Mouse (Mus musculus) layer of hippocampus, adult 11-12 months (tissue): ENCODE results near the gene Csmd2.

Source experiments
- DNase-seq: peaks from one replicate; pipeline ENCODE4 v3.0.0; 2022; ENCODE audit warnings: low spot score

The Csmd2 gene

DNA sequence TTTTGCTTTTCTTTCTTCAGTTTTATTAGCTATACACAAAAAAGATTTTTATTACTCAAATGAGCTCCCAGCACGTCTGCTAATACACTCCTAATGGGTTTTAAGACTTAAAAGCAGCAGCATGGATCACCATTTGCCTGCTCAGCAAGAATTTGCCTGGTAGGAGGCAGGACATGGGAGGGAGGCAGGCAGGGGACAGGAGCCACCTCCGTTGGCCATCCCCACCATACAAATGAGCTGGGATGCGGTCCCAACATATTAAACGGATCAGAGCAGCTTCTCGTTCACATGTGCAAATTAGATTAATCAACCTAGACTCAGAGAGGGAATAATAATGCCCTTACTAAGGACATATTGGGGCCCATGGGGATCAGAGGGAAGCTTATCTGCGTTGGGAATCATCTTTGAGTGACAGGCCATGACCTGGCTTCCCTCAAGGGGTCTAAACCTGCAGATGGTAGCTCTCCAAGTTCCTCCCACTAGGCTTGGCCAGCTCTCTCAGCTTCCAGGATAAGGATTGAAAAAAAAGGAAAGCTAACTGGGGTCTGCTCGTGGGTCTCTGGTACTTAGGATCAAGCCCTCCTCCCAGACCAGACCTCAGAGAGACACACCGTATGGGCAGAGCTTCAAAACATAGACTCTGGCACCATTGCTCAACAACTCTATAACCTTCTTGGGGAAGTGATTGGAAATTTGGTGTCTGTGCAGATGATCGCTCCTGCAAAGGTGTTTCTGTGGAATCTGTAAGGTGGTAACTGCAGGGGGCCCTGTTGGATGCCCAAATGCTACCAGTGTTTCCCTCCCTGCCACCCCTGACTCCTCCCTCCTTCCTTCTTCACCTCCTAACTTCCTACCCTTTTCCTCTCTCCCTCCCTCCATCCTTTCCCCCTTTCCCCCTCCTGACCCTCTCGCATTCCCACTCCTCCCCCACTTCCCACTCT lies 153.8 kb downstream of the Csmd2 start:
- DNase-seq: no peak

DNA sequence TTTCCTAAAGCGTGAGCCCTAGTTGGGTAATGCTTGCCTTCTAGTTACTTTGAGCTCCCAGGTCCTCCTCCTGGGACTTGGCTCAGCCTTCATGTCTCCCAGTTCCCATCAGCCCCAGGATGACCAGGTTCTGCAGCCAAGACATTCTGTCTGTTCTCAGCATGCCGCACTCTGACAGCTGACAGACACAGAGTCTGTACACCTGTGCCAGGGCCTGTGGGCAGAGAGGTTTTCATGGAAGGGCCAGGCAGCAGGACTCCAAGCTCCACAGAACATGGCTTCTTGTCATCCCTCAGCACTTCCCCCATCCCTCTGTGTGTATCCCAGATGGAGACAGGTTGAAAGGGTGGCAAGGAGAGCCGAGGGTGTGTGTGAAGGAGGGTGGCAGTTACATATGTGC lies 154.6 kb downstream of the Csmd2 start:
- DNase-seq: no peak

DNA sequence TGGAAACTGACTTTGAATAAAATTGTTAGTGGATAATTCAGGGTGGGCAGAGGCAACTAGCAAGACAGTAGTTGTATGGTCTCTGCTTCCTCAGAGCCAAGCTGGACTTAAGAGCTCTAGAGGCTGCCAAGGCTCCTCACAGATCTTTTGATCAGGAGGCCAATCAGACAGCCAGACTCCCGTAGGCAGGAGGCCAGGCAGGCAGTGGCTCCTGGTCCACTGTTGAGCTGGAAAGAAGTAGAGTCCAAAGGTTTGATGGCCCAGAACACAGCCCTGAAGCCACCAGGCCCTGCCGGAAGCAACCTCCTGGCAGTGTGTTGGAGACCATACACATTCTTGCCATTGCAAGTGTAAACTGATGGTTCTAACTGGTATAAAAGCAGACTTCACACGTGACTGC lies 155.5 kb downstream of the Csmd2 start:
- no peak for DNase-seq

DNA sequence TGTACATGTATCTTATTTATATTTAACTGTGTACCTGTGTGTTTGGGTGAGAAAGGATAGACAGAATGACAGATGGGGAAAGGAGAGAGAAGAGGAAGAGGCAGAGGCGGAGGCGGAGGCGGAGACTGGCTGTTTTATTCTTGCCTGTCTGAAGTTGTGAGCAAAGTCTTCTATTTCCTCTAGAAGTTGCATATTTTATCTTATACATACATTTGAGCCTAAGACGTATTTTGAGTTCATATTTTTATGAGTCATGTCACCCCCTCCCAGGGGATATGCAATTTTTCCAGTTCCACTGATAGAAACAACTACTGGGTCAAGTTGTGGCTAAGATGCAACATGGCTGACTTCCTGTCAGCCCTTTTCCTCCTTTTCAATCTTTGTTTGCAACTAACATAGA lies 161.9 kb downstream of the Csmd2 start:
- no peak for DNase-seq

DNA sequence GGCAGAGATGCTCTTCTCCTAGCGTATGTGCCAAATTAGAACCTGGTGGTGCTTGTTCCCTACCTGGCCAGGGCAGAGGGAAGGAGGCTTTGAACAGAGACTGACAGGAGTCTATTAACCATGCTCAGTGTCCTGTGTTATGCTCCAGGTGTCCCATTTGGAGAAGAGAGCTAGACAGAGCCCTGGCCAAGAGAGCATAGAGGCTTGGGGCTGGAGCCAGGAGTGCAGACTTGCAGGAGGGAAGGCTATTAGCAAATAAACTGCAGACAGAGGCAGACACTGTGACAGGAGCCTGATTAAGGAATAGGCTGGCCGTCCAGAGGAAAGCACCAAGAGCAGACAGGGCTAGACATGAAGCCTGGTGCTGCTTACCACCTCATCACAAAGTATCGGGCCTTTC lies 164.4 kb downstream of the Csmd2 start:
- DNase-seq: no peak

DNA sequence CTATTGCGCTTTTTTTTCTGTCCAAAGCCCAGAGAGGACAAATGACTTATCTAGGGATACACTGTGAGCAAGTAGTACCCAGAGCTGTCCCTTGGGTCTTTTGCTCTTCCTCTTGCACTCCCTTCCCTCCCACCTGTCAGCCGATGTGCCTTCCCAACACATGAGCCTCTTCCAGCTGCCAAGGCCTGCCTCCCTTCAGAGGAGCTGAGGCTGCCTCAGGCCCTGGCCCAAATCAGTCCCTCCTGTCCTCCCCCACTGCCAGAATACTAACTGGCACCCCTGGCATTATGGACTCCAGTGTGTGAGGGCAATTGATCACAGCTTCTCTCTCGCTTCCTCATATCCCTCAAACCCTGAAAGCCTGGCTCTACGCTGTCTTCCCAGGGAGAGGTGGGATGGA lies 165.5 kb downstream of the Csmd2 start:
- no peak for DNase-seq

DNA sequence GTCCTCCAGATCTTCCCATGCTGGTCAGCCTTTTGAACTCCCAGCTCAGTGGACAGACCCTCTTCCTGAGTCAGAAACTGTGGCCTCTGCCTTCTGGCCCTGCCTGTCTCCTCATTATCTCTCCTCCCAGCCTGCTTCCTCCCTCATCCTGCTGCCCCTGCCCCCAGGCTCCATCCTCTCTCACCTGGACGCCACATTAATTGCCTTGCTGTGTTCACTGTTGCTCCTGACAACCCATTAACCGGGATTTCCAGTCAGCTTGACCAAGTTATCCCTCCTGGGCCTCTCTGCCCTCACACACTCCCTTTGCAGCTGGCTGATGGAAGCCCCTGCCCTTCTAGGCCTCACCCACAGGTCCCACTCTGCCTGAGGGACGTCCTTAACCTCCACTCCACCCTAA lies 167.6 kb downstream of the Csmd2 start:
- DNase-seq: no peak

DNA sequence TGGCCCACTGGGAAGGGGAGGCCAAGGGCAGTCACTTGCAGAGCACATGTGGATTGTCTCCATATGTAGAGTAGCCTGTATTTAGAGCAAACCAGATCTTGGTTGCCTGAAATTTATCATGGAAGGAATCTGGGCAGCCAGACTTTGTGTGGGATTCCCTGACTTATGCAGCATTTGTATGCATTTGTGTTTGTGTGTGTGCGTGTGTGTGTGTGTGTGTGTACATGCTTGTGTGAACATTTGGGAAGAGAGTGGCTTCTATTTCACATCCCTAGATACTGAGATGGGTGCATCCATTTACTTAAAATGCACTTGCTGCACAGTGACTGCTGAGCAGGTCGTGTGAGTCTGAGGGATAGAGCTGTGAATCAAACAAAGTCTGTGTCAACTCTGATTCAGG lies 173.0 kb downstream of the Csmd2 start:
- peak; percentile 47 for DNase-seq

DNA sequence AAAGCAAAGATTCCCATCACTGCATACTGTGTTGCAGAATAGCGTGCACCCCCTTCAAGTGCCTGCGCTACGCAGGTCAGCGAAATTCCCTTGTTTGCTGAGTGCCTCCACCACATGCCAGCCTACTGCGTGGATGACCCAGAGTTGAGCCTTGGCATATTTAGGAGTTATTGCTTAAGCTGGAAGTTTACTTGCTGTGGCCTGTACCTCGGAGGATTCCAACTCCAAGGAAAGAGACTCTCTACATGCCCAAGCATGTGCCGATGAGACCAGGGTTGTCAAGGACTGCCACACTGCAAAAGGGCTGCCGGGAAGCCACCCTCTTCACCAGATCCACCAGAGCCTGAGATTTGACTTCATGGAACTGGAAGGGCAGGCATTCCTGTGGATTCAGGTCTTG lies 182.5 kb downstream of the Csmd2 start:
- DNase-seq: no peak

DNA sequence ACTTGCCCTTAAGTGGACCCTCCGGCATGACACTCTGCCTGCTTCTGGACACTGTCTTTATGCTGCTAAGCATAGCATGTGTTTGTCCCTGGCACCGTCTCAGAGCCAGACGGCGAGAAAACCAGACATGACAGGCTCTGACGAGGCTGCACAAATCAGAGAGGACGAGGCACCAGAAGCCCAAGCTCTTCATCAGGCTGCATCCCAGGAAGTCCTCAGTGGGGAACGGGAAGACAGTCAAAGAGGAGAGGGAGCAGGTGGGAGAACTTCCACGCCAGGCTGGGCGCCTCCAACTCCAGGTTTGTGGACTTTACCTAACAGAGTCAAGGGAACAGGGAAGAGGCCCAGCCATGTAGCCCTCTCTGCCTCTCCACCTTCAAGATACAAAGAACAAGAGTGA lies 183.6 kb downstream of the Csmd2 start:
- peak; percentile 37 for DNase-seq

DNA sequence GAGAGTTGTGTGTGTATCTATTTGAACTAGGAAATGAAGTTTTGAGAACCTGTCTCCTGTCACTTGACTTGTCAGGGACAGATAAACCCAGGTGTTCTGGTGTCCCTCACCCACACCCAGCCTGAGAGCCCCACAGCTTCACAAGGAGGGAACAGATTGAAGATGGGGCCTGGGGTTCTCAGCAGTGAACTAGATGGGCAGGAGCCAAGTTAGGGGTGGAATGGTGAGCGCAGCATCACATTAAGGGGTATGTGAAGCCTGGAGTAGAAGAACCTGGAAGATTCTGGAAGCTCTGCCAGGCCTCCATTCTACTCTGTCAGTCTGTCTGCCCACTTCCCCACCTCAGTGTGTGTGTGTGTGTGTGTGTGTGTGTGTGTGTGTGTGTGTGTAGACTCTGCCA lies 184.0 kb downstream of the Csmd2 start:
- no peak for DNase-seq

DNA sequence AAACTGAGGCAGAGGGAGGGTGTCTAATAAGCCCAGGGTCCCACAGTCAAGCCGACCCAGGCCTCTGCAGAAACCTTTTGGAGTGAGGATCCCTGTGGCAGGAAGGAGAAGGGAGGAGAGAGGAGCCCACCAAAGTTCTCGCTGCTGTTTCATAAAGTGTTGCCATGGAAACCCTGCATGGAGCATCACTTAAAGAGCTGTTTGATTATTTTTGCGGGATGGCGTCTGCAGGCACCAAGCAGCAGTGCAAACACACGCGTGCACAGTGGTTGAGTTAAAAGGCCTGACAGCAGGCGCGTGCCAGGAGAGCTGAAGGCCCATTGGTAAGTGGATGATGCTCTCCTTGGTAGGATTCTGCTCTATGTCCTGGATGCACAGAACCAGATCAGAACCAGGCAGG lies 191.3 kb downstream of the Csmd2 start:
- DNase-seq: no peak

DNA sequence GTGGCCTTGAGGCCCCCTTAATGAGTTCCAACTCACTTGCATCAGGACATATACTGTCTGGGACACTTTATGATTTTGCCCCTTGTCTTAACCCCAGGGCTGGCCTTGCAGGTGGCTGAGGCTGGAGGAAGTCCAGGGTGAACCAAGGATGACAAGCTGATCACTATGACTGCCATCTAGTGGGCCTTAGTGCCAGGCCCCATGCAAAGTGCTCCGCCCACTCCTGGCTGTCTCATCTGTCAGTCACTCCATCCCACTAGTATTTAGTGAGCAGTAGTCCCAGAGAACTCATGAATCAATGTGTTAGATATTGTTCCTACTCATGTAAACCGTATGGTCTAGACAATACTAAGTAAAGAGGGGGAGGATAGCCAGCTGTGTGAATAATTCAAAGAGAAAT lies 191.9 kb downstream of the Csmd2 start:
- DNase-seq: peak; percentile 43

DNA sequence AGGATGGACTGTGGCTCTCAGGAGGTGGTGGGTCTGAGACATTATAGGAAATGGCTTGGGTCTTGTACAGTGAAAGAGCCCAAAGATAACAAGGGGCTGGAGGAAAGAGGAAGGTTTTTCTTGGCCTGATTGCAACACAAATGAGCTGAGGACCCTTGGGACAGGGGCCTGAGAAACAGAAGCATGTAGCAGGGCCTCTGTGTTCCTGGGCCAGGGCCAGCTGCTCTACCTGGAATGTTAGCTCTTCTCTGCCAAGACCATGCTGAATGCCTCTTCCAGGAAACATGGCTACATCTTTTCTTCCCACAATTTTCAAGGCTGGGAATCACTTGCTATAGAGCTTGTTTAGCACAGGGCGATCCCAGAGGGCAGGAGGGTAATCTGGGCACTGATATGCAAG lies 197.1 kb downstream of the Csmd2 start:
- no peak for DNase-seq

DNA sequence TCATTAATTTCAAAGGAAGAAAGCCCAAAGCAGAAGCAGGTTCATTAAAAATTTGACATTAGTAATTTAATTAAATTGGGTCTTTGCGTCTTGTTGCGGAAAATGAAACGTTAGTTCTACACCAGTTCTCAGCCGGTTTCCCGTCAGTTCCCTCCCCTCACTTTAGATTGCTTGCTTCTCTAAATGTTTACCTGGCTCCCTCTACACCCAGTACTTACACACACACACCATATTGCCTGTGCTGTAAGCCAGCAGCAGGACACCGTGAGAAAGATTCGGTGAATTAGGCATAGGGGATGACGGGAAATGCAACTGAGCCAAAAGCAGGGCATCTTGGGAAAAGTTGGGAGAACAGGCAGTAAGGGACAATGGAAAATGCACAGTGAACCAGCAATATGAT lies 206.8 kb downstream of the Csmd2 start:
- DNase-seq: no peak

DNA sequence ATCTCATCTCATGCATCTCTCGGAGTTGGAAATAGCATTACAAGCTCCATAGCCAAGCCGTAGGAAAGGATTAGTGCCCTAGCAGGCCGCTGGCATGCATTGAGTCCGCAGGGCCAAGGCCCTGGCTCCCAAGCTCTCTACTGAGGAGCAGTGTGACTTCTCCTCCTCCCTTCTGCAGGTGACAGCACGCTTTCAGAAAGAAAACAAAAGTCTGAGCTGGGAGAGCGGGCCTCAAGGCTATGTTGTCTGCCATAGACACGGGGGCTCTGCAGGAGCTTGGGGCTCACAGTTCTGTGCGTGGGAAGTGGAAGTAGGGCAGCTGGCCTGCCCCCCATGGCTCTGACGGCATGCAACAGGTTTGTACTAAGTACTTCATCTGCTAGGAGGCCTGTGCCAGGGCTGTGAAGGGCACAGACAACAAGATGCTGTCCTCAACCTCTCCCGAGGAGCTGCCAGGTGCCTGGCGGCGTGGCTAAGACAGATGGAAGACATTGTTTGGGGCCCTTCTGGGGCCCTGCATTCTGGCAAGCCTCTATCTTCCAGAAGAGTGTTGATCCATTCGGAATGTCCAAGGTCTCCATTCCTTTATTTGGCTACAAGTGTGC lies 230.4 kb downstream of the Csmd2 start:
- DNase-seq: peak; percentile 35

DNA sequence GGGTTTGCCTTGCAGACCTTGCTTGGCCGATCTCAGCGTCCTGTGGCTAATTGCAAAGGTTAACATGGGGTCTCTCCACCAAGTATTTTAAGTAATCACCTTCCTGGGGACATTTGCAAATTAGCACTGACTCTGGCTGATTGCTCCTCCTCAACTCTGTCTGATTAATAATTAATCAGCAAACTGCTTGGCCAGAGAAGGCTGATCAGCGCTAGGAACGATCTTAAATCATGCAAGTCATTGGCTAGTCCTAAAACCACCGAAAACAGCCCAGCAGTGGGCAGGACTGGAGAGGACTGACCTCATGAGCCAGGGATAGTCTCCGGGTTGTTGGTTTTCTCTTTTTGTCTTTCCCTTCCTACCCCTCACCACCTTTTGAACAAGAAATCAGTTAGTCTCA lies 236.8 kb downstream of the Csmd2 start:
- no peak for DNase-seq

DNA sequence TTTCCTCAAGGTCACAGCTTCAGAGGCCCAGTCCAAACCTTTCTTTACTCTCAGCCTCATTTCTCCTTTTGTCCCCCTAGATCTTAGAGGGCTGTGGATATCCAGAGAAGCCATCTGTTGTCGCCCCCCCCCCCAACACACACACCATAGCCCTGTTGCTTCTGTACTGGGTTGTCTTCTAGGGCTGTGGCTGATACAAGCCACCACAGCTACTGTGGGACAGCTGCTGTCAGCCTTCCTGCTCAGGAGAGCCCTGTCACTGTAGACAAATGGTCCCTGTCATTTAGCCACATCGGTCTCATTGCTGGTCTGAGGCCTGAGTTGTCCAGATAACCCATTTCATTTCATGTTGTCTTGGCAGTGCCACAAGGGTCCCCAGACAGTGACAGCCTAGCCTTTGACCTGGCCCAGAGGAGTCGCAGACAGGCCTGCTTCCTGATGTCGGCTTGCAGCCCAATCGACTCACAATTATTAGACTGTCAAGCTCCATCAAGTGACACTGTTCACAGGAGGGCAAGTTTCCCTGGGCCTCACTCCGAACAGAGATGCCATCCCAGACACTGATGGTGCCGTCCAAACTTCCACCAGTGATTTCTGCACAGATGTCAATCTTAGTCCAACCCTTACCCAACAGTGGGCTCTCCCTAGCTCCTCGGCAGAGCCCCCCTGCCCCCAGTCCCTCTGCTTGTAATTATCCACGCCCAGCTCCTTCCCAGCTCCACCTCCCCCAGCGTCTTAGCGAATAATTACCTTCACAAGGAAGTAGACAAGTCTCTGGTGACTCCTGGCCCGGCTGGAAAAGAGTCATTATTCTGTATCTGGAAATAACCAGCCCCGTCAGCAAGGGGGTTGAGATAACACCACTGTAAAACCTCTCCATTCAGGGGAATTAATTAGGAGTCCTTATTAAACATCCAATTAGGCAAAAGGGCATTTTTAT lies 240.0 kb downstream of the Csmd2 start:
- DNase-seq: no peak

DNA sequence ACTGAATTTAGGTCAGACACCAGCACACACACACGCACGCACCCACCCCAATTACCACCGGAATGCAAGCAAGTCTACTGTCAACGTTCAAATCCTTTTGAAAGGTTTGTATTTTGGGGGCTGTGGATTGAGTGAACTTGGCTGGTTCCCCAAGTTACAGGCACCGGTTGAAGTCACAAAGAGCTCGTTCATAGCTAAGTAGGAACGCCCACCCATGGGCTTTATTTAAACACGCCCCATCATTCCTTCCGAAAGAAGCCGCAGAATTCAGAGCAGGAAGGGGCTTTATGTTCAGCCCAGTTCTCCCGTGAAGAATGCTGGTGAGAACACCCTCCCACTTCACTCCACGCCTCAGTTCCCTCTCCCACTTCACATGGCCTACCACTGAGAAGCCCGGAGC lies 245.8 kb downstream of the Csmd2 start:
- DNase-seq: no peak

DNA sequence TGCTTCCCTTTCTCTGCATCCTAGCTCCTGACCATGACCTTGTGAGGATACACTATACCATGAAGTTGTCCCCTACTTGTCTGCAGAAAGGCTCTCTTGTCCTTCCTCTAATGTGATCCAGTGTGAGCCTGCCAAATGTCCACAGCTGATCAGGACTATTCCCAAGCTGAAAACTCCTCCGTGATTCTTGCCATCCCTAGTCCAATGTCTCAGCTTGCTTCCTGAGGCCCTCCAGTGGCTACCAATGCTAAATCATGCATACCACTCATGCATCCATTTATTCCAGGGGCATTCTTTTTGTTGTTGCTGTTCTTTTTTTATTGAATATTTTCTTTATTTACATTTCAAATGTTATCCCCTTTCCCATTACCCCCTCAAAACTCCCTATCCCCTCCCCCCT lies 251.5 kb downstream of the Csmd2 start:
- peak; percentile 13 for DNase-seq

DNA sequence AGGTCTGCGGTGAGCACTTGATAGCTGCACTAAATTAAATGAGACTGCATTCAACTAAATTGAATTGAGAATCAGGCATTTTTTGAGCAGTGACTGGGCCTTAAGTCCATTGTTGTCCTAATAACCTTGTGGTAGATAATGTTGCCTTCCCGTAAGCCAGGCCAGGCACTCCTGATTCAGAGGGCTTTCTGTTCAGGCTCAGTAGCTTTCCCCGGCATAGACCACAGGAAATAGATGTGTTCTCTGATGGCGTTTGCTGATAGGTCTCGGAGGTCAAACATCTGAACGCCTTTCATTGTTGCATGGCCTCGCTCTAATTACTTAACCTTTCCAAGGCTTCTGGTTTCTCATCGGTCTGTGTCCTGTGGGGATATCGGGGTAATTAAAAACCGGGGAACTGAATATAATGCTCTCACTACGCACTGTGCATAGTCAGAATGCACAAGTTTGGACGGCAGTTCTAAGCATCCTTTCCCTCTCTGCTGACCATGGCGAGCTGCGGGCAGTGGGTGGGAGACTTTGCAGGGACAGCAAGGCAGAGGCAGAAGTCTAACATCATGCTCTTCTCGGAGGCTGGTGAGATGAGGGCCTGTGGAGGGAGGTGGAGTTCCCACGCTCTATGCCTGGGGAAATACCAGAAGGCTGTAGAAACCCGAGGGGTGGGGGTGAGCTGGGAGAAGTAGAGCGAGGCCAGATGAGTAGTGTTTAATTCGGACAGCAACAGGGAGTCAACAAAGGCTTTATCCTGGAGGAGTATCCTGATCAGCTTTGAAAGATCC lies 253.6 kb downstream of the Csmd2 start:
- DNase-seq: no peak

DNA sequence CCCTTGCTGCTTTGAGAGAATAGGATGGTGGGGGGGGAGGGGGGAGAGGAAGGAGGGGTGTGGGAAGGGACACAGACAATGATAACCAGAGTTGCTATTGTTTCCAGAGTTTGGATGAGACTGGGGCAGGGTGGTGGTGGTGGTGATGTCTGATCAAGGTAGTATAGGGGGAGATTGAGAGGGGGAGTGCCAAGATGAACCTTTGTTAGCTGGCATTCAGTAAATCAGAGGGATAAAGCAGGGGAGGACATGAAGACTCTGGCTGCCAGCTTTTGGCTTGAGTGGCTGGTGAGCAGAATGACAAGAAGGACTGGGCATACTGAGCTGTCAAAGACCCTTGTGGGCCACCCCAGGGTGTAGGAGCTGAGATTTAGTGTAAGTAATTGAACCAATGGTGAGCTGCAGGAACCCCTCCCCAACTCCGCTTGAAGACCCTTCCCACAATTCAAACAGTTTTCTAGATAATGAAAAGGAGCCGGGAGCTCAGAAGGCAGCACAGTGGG lies 254.2 kb downstream of the Csmd2 start:
- no peak for DNase-seq
